Mouse (Mus musculus): ENCODE results near the gene Cerk. TPM values are rescaled to one million over a fixed set of nuclear protein-coding genes. Genes with fewer than 3 reads are reported as not detected.
A peak's percentile ranks its signal among the peaks of the same experiment; 100 is the strongest.
"Not testable (repeated sequence)": the region's sequence is repeated elsewhere in the genome, so short reads cannot be mapped to it uniquely, and the experiment has no call there.

Gene Cerk
- polyA plus RNA-seq, 1 experiment from 2014 or later, result 4.7 TPM

DNA sequence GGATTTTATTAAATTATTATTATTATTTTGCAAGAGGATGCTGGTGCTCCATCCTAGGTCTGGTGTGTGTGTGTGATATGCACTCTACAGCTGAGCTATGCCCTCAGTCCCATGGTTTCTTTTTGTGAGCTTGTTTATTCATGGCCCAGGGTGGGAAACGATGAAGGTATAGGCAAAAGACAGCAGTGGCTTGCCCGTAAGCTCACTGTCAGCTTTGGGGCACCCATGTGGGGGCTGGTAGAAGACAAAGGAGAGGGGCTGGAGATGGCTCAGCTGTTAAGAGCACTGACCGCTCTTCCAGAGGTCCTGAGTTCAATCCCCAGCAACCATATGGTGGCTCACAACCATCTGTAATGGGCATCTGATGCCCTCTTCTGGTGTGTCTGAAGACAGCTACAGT, 4.6 kb downstream of the Cerk start:
- H3K4me1 ChIP-seq (ENCODE audit: control insufficient read depth, low read depth, low read length); H3K9ac ChIP-seq (ENCODE audit: low read depth, low read length); H3K4me2 ChIP-seq (ENCODE audit: low read depth, low read length); H3K9me3 ChIP-seq (replicated peaks; ENCODE audit: control insufficient read depth, low read length); H3K27ac ChIP-seq (ENCODE audit: low read length); H3K4me3 ChIP-seq (ENCODE audit: low read depth, low read length); ATAC-seq (ENCODE audit: low read depth); H3K36me3 ChIP-seq (ENCODE audit: control insufficient read depth, insufficient read depth): not testable (repeated sequence)
- H3K27me3 ChIP-seq (ENCODE audit: control insufficient read depth, insufficient read depth, low read depth, low read length), result peaks cover 21% of the 10 kb centered on the region
- 63% methylated on average over 3 of the region's 3 CpGs for WGBS (ENCODE audit: insufficient replicate concordance)

DNA sequence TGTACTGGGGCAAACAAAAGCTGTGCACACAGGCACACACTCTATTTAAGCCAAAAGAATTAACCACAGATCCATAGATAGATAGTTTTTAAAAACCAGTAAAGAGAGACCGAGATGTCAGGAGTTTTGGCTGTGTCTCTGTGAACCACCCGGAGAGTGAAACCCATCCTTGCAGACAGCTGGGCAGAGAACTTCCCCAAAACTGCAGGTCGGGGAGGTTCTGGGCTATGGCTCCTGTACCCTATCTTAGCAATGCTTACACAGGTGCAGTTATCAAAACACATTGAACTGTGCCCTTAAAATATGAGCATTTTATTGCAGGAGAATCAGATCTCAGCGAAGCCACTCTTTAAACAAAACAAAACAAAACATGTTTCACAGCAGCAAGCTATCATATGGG, 5.5 kb downstream of the Cerk start:
- no peaks in the 10 kb centered on the region for H3K36me3 ChIP-seq (ENCODE audit: control insufficient read depth, insufficient read depth)
- no peak overlapping the region for H3K4me2 ChIP-seq (ENCODE audit: low read depth, low read length)
- peaks cover 3% of the 10 kb centered on the region for H3K4me1 ChIP-seq (ENCODE audit: control insufficient read depth, low read depth, low read length)
- H3K9ac ChIP-seq (ENCODE audit: low read depth, low read length), result no peak overlapping the region
- WGBS (ENCODE audit: insufficient replicate concordance), result 20% methylated on average over 4 of the region's 4 CpGs
- H3K4me3 ChIP-seq (ENCODE audit: low read depth, low read length), result no peak overlapping the region
- no peak overlapping the region for H3K27ac ChIP-seq (ENCODE audit: low read length)
- no peak for ATAC-seq (ENCODE audit: low read depth)
- H3K27me3 ChIP-seq (ENCODE audit: control insufficient read depth, insufficient read depth, low read depth, low read length), result peaks cover 16% of the 10 kb centered on the region
- no peaks in the 10 kb centered on the region for H3K9me3 ChIP-seq (replicated peaks; ENCODE audit: control insufficient read depth, low read length)

DNA sequence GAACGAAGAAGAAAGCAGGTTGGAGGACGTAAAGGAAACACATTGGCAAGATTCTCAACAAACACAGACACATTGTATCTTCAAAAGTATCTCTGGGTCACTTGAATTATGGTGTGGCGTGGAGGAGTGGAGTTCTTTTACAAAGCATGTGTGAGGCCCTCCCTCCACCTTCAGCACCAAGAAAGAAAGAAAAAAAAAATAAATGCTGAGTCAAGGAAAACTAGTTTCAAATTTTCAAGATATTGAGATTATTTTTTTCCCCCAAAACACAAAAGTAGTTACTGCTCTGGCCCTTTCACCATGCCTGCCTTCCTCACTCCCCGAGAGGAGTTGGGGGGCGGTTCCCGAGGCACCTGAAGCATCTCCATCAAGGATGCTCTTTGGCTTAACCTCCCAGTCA, 7.3 kb downstream of the Cerk start:
- H3K27ac ChIP-seq (ENCODE audit: low read length), result no peak overlapping the region

DNA sequence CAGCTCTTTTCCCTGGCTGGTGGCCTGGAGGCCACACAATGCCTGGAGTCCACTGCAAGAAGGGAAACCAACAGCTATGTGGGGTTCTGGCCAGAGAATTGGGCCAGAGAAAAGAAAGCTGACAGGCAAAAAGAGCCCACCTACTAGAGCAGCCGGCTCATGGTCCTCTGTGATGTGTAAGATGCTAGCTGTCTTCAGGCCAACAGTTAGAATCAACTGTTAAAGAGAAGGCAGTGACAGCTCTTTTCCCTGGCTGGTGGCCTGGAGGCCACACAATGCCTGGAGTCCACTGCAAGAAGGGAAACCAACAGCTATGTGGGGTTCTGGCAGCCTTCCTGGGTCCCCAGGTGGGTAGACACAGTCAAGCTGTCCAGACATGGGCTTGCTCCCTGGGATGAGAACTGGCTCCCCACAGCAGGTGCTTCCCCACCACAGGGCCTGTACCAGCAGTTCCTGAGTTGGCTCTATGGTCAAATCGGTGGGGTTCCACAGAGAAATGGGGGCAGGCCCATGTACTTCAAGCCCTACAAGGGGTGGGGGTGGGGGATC, 8.2 kb downstream of the Cerk start:
- 55% methylated on average over 2 of the region's 2 CpGs for WGBS (ENCODE audit: insufficient replicate concordance)
- not testable (repeated sequence) for ATAC-seq (ENCODE audit: low read depth); H3K27me3 ChIP-seq (ENCODE audit: control insufficient read depth, insufficient read depth, low read depth, low read length); H3K36me3 ChIP-seq (ENCODE audit: control insufficient read depth, insufficient read depth); H3K9me3 ChIP-seq (replicated peaks; ENCODE audit: control insufficient read depth, low read length); H3K9ac ChIP-seq (ENCODE audit: low read depth, low read length); H3K4me3 ChIP-seq (ENCODE audit: low read depth, low read length); H3K4me2 ChIP-seq (ENCODE audit: low read depth, low read length); H3K27ac ChIP-seq (ENCODE audit: low read length); H3K4me1 ChIP-seq (ENCODE audit: control insufficient read depth, low read depth, low read length)

More for the DNA sequence above, 7.3 kb downstream of the Cerk start:
- no peak for ATAC-seq (ENCODE audit: low read depth)
- Histone ChIP-seq H3K27me3 (ENCODE audit: control insufficient read depth, insufficient read depth, low read depth, low read length) (no peaks in the 10 kb centered on the region), H3K36me3 (ENCODE audit: control insufficient read depth, insufficient read depth) (no peaks in the 10 kb centered on the region), H3K9me3 (replicated peaks; ENCODE audit: control insufficient read depth, low read length) (no peaks in the 10 kb centered on the region), H3K9ac (ENCODE audit: low read depth, low read length) (no peak overlapping the region), H3K4me2 (ENCODE audit: low read depth, low read length) (no peak overlapping the region), H3K4me3 (ENCODE audit: low read depth, low read length) (no peak overlapping the region), H3K4me1 (ENCODE audit: control insufficient read depth, low read depth, low read length) (no peaks in the 10 kb centered on the region; the same call in none of the 2 replicates)
- WGBS (ENCODE audit: insufficient replicate concordance), result 73% methylated on average over 6 of the region's 6 CpGs

DNA sequence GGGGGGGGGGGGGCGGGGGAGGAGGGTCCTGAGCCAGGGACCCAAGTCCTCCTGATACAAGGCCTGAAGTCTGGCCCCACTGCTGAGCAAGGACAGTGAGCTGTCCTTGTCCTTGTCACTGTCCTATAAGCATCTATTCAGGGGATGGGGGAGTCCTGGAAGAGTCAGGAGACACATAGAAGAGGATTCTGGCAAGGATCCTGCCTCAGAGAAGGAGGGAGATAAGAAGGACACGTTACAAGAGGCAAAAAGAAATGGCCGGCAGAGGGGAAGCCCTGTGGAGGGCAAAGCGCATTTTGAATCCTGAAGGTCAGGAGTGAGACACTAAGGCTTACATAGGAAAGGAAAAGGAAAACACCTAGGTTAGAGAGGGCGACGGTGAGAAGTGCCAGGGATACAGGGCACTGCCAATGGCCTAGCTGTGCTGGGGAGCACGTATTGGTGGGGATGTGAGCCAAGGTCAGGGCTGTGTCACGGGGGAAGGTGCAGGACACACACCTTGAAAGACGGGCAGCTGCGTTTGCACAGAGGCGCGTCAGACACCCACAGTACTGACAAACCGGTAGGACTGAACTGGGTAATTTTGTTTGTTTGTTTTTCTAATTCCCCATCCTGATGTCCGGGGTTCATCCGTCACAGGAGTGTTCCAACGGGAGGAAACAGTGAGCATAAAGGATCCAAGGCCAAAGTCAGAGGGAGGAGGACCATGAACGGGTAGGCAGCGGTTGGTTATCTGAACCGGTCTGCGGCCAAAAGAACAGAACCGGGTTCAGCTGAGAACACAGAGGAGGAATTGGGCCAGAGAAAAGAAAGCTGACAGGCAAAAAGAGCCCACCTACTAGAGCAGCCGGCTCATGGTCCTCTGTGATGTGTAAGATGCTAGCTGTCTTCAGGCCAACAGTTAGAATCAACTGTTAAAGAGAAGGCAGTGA, 8.9 kb downstream of the Cerk start:
- WGBS (ENCODE audit: insufficient replicate concordance), result 67% methylated on average over 21 of the region's 22 CpGs
- H3K27ac ChIP-seq (ENCODE audit: low read length), result no peak overlapping the region
- no peaks in the 10 kb centered on the region for H3K27me3 ChIP-seq (ENCODE audit: control insufficient read depth, insufficient read depth, low read depth, low read length)
- no peaks in the 10 kb centered on the region; the same call in none of the 2 replicates for H3K4me1 ChIP-seq (ENCODE audit: control insufficient read depth, low read depth, low read length)
- ATAC-seq (ENCODE audit: low read depth), result no peak
- H3K9ac ChIP-seq (ENCODE audit: low read depth, low read length), result no peak overlapping the region
- no peaks in the 10 kb centered on the region for H3K9me3 ChIP-seq (replicated peaks; ENCODE audit: control insufficient read depth, low read length)
- H3K4me3 ChIP-seq (ENCODE audit: low read depth, low read length), result no peak overlapping the region
- H3K36me3 ChIP-seq (ENCODE audit: control insufficient read depth, insufficient read depth), result no peaks in the 10 kb centered on the region
- H3K4me2 ChIP-seq (ENCODE audit: low read depth, low read length), result no peak overlapping the region

DNA sequence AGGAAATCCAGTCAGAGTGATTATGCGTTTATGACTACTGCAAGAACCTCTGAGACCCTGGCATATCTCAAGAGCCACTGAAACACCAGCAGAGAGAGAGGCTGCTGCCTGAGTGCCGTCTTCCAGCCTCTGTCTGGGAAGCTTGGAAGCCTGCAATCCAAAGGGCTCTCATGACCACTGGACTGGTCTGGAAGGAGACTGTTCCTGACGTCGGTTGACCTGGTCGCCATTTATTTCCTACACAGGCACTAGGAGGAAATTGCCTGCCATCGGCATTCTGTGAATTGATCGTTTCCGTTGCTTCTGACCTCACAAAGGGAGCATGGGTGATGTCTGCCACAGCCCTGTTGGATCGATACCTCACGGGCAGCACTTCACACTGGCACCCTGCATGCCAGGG, 9.8 kb downstream of the Cerk start:
- Histone ChIP-seq H3K4me3 (ENCODE audit: low read depth, low read length) (no peak overlapping the region), H3K4me2 (ENCODE audit: low read depth, low read length) (no peak overlapping the region), H3K9me3 (replicated peaks; ENCODE audit: control insufficient read depth, low read length) (no peaks in the 10 kb centered on the region), H3K27me3 (ENCODE audit: control insufficient read depth, insufficient read depth, low read depth, low read length) (no peaks in the 10 kb centered on the region), H3K36me3 (ENCODE audit: control insufficient read depth, insufficient read depth) (no peaks in the 10 kb centered on the region), H3K9ac (ENCODE audit: low read depth, low read length) (no peak overlapping the region), H3K4me1 (ENCODE audit: control insufficient read depth, low read depth, low read length) (no peaks in the 10 kb centered on the region; the same call in 1 of the 2 replicates), H3K27ac (ENCODE audit: low read length) (no peak overlapping the region)
- ATAC-seq (ENCODE audit: low read depth), result no peak
- WGBS (ENCODE audit: insufficient replicate concordance), result 74% methylated on average over 10 of the region's 10 CpGs

DNA sequence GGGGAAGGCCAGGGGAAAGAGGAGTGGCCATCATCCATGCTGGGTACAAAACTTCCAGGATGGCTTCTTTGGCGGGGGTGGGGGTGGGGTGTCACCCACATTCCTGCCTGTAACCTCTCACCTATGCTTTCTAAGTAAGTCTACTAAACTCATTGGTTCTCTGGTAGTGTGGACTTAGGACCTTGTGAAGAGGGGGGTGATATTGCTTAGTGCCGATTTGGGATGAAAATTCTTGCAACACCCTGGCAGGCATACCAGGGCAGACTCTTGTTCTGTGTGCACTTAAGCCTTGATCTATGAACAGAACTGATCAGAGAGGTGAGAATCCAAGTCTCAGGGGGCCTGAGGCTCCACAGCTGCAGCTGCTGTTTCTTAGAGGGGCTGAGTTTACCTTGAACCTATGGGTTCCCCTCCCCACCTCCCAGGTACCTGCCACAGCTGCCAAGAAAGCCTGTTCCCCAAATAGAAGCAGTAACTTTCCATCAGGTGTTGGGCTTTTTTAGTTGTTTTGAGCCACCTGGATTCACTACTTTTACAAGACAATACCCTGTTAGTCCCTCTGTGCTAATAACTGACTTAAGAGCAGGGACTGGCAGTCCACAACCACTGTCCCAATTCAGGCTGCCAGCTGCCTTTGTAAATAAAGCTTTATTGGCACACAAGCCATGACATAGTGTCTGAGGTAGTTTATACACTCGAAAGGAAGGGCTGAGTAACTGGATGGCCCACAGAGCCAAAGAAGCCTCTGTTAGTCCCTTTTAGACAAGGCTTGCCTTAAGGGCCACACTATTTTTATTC, 10.5 kb downstream of the Cerk start:
- Histone ChIP-seq H3K9me3 (replicated peaks; ENCODE audit: control insufficient read depth, low read length) (no peaks in the 10 kb centered on the region), H3K36me3 (ENCODE audit: control insufficient read depth, insufficient read depth) (no peaks in the 10 kb centered on the region), H3K4me3 (ENCODE audit: low read depth, low read length) (no peak overlapping the region), H3K9ac (ENCODE audit: low read depth, low read length) (no peak overlapping the region), H3K4me2 (ENCODE audit: low read depth, low read length) (no peak overlapping the region), H3K27ac (ENCODE audit: low read length) (no peak overlapping the region), H3K27me3 (ENCODE audit: control insufficient read depth, insufficient read depth, low read depth, low read length) (no peaks in the 10 kb centered on the region), H3K4me1 (ENCODE audit: control insufficient read depth, low read depth, low read length) (no peaks in the 10 kb centered on the region; the same call in 1 of the 2 replicates)
- 58% methylated on average over 3 of the region's 3 CpGs for WGBS (ENCODE audit: insufficient replicate concordance)
- ATAC-seq (ENCODE audit: low read depth), result peak; percentile 75

DNA sequence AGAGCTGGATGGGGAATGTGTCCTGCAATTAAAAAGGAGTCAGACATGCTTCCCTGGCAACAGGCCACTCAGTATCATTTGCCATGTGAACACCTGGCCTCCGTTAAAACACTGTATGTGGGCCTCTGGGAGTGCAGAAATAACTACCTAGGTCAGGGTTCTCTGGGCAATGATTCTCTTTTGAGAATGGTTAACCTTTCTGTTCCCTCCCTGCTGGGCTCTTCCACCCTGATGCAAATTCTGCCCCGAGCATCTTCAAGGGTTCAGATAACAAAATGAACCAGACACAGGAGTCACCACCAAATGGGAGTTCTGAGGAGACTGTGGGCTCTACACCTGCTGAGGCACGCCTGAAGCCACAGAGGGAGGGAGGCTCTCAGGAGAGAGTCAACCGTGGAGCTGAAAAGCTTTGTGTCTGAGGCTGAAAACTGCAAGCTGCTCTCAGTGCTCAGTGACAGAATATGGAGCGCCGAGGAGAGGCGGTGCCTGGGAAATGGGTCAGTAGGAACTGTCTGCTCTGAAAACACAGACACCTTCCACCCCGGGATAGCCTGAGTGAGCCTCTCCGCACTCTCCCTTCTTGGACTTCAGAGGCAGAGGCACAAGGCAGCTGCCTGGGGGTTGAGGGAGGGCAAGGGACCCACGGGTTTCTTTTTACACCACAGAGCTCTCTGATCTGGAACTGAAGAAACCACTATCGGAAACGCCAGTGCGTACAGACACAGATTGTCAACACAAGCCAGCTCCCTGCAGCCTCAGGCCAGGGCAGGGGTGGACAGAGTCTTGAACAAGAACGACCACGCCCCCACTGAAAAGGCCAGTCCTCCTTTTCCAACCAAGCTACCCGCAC, 12.6 kb downstream of the Cerk start:
- Histone ChIP-seq H3K9ac (ENCODE audit: low read depth, low read length) (no peak overlapping the region), H3K4me2 (ENCODE audit: low read depth, low read length) (no peak overlapping the region), H3K27ac (ENCODE audit: low read length) (no peak overlapping the region), H3K4me1 (ENCODE audit: control insufficient read depth, low read depth, low read length) (no peaks in the 10 kb centered on the region; the same call in 1 of the 2 replicates), H3K27me3 (ENCODE audit: control insufficient read depth, insufficient read depth, low read depth, low read length) (no peaks in the 10 kb centered on the region), H3K4me3 (ENCODE audit: low read depth, low read length) (no peak overlapping the region), H3K36me3 (ENCODE audit: control insufficient read depth, insufficient read depth) (no peaks in the 10 kb centered on the region), H3K9me3 (replicated peaks; ENCODE audit: control insufficient read depth, low read length) (no peaks in the 10 kb centered on the region)
- ATAC-seq (ENCODE audit: low read depth), result no peak
- 31% methylated on average over 16 of the region's 16 CpGs for WGBS (ENCODE audit: insufficient replicate concordance)

Measured in liver, embryonic 16.5 days (tissue).